Mouse (Mus musculus): ENCODE results near the gene Dcst1. TPM values are rescaled to one million over a fixed set of nuclear protein-coding genes. Genes with fewer than 3 reads are reported as not detected.

The Dcst1 gene
- total and polyA plus RNA-seq, 2 experiments from 2014 or later = 1.3 TPM; not detected in 1

DNA sequence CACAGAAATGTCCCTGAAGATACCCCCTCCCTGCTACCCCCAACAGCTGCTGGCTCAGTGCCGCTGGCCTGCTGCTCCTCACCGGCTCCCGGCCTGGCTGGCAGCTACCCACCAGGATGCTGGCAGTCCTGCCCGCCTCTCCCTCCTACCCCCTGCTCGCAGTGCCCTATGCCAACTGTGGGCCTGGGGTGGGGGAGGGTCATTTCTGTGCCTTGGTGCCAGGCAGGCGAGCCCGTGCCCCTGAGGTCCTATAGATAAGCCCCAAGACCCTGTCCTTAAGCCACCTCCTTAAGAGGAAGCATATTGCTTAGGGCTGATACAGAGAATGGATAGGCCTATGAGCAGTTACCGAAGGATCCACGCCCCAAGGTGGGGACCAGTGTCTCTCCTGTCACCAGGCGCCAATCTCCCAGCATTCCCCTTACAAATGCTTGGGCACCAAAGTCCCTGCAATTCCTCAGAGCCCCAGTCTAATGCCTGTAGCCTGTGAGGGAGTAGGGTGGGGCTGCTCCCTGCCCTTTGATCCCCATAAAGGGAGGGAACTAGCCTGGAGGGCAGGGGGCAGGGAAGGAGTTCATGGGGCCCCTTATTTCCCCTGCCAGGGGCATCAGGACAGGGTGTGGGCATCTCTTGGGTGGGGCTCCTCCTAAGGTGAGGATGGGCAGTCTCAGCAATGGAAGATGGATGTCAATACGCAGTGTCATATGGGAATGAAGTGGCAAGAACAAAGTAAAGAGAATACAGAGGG is 23.3 kb upstream of the Dcst1 start:
- Histone ChIP-seq H3K4me3 (ENCODE audit: low read depth, low read length) (no peak overlapping the region), H3K27ac (ENCODE audit: low read depth, low read length) (no peak overlapping the region), H3K4me1 (ENCODE audit: insufficient read depth) (peaks cover 20% of the 10 kb centered on the region), H3K9ac (no peak overlapping the region), H3K4me2 (ENCODE audit: low read depth) (no peak overlapping the region), H3K36me3 (ENCODE audit: insufficient read depth) (no peaks in the 10 kb centered on the region), H3K27me3 (ENCODE audit: insufficient read depth, low read length) (no peaks in the 10 kb centered on the region; the same call in 1 of the 2 replicates), H3K9me3 (ENCODE audit: low read length) (no peaks in the 10 kb centered on the region)
- DNase-seq (no peak), ATAC-seq (peak; percentile 23; the same call in 1 of the 2 replicates)
- WGBS = 53% methylated on average over 11 of the region's 11 CpGs
- TF ChIP-seq CTCF (IDR thresholded peaks at IDR 0.05; ENCODE audit: low read depth) = no peak

DNA sequence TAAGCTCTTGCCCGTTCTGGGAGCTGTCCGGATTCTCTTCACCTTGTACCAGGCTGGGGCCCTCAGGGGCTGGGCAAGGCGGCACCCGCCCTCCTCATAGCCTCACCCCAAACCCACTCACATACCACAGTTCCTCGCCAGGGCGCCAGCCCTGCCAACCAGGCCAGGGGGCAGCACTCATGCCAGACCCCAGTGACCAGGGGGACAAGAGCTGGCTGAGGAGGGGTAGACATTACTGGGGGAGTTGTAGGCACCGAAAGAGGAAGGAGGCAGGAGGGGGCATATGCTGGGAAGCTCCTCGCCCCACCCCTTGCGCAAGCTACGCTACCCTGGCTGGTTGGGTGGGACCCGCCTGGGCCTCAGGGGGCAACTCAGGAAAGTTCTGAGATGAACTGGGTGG is 22.6 kb upstream of the Dcst1 start:
- WGBS = 70% methylated on average over 11 of the region's 11 CpGs
- no peak overlapping the region for H3K4me2 ChIP-seq (ENCODE audit: low read depth)

DNA sequence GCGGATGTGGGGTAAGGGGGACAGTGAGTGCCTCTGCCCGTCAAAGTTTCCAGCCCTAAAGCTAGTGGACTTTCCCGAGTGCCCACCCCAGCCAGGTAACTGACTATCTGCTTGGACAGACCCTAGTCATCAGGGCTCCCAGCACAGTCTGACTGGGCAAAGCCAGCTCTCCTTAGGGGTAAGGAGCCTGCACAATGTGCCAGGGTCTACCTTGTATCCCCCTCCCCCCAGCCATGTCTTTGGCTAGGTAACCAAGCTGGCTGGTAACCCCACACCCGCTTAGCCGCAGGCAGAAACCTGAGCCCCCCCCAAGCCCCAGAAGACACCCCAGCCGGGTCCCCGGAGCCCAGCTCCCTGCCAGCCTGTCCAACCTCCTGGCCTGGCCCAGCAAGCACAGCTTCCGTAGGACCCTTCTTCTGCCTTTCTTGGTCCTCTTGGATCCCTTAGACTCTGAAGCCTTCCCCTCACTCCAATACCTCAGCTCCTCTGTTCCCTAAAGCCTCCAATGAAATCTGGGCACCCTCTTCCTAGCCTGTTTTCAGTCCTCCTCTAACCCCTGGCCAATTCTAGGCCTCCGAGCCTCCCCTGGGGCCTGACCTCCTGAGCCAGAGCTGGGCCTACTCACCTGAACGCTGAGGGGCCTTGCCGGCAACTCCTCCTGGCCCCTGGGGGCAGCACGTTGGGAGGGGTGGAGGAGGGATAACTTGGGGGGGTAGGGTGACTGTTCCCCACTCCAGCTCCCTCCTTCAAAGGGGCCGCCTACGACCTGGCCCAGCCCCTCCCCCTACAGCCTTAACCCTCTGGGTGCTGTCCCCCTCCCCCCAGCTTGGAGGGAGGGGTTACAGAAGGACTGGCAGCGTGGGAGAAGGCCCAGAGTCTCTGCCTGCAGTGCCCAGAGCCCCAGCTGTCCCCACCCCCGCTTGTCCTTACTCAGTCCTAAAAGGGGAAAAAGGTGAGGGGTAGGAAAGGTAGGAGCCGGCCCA is 21.7 kb upstream of the Dcst1 start:
- Histone ChIP-seq H3K36me3 (ENCODE audit: insufficient read depth) (no peaks in the 10 kb centered on the region), H3K9me3 (ENCODE audit: low read length) (no peaks in the 10 kb centered on the region), H3K4me2 (ENCODE audit: low read depth) (no peak overlapping the region), H3K27me3 (ENCODE audit: insufficient read depth, low read length) (no peaks in the 10 kb centered on the region), H3K9ac (no peak overlapping the region), H3K27ac (ENCODE audit: low read depth, low read length) (no peak overlapping the region), H3K4me1 (ENCODE audit: insufficient read depth) (peaks cover 9% of the 10 kb centered on the region), H3K4me3 (ENCODE audit: low read depth, low read length) (no peak overlapping the region)
- ATAC-seq = no peak
- no peak for TF ChIP-seq CTCF (IDR thresholded peaks at IDR 0.05; ENCODE audit: low read depth)
- WGBS = 56% methylated on average over 17 of the region's 17 CpGs
- no peak for DNase-seq

More for the DNA sequence above, 22.6 kb upstream of the Dcst1 start:
- no peak overlapping the region for H3K9ac ChIP-seq
- peaks cover 17% of the 10 kb centered on the region for H3K4me1 ChIP-seq (ENCODE audit: insufficient read depth)
- no peaks in the 10 kb centered on the region; the same call in 1 of the 2 replicates for H3K27me3 ChIP-seq (ENCODE audit: insufficient read depth, low read length)
- peak; percentile 17; the same call in 1 of the 2 replicates for TF ChIP-seq CTCF (IDR thresholded peaks at IDR 0.05; ENCODE audit: low read depth)
- no peaks in the 10 kb centered on the region for H3K36me3 ChIP-seq (ENCODE audit: insufficient read depth)
- H3K27ac ChIP-seq (ENCODE audit: low read depth, low read length) = no peak overlapping the region
- no peak overlapping the region for H3K4me3 ChIP-seq (ENCODE audit: low read depth, low read length)
- ATAC-seq (0 out of 2 replicates have a peak, but pooled peaks have one; percentile 15), DNase-seq (no peak)
- no peaks in the 10 kb centered on the region for H3K9me3 ChIP-seq (ENCODE audit: low read length)

DNA sequence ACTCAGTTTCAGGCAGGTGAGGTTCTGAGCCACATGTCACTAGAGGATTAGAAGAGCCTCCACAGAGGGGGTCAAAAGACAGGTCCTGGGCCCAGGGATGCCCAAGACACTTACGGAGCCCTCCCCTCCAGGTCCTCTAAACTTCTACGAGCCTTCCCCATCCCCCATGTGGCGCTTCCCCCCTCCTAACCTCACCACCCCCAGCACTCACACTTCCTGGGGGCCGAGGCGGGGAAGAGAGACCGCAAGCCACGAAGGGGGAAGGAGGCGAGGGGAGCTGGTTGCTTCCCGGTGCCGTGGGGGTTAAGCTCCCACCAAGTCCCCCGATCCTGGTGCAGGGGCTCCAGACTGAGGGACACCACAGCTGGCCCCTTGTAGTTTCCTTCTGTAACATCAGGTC is 20.4 kb upstream of the Dcst1 start:
- no peak for TF ChIP-seq CTCF (IDR thresholded peaks at IDR 0.05; ENCODE audit: low read depth)
- WGBS = 49% methylated on average over 11 of the region's 11 CpGs

DNA sequence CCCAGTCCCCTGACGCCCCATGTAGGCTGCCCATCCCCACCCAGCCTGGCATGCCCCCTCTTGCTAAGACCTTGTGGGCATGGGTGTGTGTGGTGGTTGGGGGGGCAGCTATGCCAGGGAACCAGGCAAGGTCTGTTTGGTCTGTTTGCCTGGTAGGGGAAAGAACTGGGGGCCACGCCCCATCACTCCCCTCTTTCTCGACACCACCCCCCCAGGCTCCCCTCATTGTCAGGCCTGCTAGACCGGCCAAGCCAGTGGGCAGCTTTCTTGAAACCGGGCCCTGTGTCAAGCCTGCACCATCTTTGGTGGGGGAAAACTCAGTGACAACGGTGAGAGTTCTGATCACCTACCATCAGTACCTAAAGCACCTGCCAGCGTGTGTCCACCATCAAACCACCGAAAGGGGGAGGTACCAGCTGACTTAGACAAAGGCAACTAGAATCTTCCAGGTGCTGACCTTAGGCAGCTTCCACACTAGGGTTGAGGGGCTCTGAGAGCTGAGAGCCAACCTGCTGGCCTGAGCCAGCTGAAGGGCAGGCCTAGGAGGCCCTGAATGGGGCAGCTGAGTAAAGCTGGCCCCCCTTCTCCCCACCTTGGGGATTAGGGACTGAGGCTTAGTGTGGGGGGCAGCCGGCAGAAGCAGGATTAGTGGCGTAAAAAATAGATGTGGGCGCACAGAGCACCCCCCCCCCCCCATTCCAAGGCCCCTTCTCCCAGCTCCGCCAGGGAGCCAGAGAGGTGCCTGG is 19.5 kb upstream of the Dcst1 start:
- no peak for DNase-seq
- Histone ChIP-seq H3K4me1 (ENCODE audit: insufficient read depth) (no peaks in the 10 kb centered on the region), H3K27ac (ENCODE audit: low read depth, low read length) (no peak overlapping the region), H3K4me3 (ENCODE audit: low read depth, low read length) (no peak overlapping the region), H3K27me3 (ENCODE audit: insufficient read depth, low read length) (no peaks in the 10 kb centered on the region), H3K9me3 (ENCODE audit: low read length) (no peaks in the 10 kb centered on the region), H3K9ac (no peak overlapping the region), H3K4me2 (ENCODE audit: low read depth) (no peak overlapping the region), H3K36me3 (ENCODE audit: insufficient read depth) (no peaks in the 10 kb centered on the region)
- WGBS = 54% methylated on average over 12 of the region's 12 CpGs
- TF ChIP-seq CTCF (IDR thresholded peaks at IDR 0.05; ENCODE audit: low read depth) = no peak
- no peak for ATAC-seq

More for the DNA sequence above, 20.4 kb upstream of the Dcst1 start:
- Histone ChIP-seq H3K27ac (ENCODE audit: low read depth, low read length) (no peak overlapping the region), H3K4me1 (ENCODE audit: insufficient read depth) (no peaks in the 10 kb centered on the region), H3K9me3 (ENCODE audit: low read length) (no peaks in the 10 kb centered on the region), H3K4me2 (ENCODE audit: low read depth) (no peak overlapping the region), H3K27me3 (ENCODE audit: insufficient read depth, low read length) (no peaks in the 10 kb centered on the region), H3K9ac (no peak overlapping the region), H3K36me3 (ENCODE audit: insufficient read depth) (no peaks in the 10 kb centered on the region), H3K4me3 (ENCODE audit: low read depth, low read length) (no peak overlapping the region)
- DNase-seq = no peak
- ATAC-seq = no peak

DNA sequence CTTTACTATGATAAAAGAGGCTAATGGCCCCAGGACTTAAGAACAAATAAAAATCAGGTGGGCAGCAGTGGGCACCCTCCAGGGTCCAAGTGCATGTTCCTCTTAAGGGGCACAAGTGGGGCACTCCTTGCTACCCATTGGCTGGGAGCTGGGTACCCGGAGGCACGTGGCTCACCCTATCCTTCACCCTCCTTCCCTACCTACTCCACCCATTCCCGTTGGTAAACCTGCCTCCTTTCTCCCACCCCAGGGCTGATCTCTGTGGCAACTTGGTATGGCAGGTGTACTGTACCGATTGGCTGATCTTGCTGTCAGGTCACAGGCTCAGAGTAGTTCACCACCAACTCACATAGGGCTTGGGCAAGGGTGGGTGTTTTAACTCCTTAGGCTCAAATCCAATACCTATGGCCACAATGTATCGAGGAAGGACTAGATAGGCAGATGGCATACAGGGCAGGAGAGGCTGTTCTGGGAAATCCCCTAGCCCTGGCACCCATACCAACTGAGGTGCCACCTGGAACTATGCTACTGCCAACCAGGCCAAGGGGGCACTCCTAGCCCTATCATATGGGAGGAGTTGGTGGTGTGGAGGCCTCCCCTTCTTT is 18.7 kb upstream of the Dcst1 start:
- no peak overlapping the region for H3K9ac ChIP-seq
- H3K36me3 ChIP-seq (ENCODE audit: insufficient read depth) = no peaks in the 10 kb centered on the region
- H3K4me3 ChIP-seq (ENCODE audit: low read depth, low read length) = no peak overlapping the region
- TF ChIP-seq CTCF (IDR thresholded peaks at IDR 0.05; ENCODE audit: low read depth) = no peak
- H3K4me1 ChIP-seq (ENCODE audit: insufficient read depth) = no peaks in the 10 kb centered on the region; the same call in 1 of the 2 replicates
- ATAC-seq = no peak
- H3K27me3 ChIP-seq (ENCODE audit: insufficient read depth, low read length) = no peaks in the 10 kb centered on the region
- no peak overlapping the region for H3K4me2 ChIP-seq (ENCODE audit: low read depth)
- no peak for DNase-seq
- H3K27ac ChIP-seq (ENCODE audit: low read depth, low read length) = no peak overlapping the region
- 81% methylated on average over 5 of the region's 5 CpGs for WGBS
- H3K9me3 ChIP-seq (ENCODE audit: low read length) = no peaks in the 10 kb centered on the region

Data from forebrain, postnatal 0 days (tissue).